Mouse (Mus musculus): ENCODE measurements around the gene Hsd17b12.

Hsd17b12 gene

DNA sequence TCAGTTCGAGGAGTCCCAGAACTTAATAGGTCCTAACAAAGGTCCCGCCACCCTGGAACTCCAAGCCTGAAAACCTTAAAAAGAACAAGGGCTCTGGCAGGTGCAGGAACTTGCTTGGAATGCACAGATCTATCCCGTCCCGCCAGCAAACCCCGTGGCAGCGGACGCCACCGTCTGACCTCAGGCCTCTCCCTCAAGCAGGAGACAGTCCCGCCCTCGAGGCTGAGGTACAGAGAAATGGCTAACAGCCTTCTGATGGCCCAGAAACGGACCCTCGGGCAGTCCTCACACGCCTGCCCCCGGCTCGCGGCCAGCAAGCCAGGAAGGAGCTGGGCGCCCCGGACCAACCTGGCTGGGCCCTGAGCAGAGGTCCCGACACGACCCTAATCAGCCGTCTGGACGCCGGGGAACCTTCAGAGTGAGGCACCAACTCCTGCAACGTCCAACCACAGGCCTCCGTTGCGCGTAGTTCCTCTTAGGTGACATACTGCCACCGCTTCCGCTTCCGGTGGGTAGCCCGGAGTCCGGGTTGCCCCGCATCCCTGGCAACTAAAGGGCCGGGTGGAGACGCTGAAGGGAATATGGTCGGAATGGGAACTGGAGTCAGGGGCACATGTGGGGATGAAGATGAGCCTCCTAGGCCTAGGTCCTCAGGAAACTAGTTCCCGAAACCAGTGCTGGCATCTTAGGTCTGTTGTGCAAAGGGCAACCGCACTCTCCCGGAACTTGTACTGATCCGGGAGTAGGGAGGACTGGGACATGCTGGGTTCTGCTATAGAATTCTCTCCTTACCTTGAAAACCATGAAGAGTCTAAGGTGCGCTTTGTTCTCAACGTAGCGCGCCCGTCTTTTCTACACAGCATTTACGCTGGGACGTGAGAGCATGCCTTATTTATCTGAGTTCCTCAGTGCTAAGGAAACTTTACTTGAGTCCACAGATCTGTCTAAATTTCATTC is 147.2 kb downstream of the Hsd17b12 start, which contains the start of gene Alkbh3:
TSS of gene Alkbh3 (minus strand) at position 473 of the 957 bp plus-strand sequence.
- DNase-seq (ENCODE audit: low read depth, low spot score): peak; percentile 93

DNA sequence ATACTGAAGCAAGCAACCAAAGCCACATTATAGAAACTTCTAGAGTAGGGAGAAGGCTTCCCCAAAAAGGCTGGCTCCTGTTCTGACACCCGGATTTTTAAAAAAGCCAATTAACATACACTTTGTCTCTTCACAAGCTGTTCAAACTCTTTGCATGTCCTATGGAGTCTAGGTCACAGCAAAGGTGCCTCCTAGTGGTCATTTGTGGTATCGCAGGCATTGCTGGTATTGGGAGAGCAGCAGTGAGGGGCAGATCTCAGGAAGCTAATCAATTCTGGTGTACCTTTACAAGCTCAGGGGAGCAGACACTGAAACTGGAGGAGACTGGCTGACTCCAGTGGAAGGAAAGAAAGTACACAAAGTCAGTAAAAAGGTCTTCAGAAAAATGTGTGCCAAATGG is 155.4 kb downstream of the Hsd17b12 start:
- peak; percentile 86 for DNase-seq (ENCODE audit: low read depth, low spot score)

- DNase-seq (ENCODE audit: low read depth, low spot score): no peak
These were observed 155.8 kb downstream of the Hsd17b12 start for GRCm38 (mm10) chr2:94001918-94002317.

DNA sequence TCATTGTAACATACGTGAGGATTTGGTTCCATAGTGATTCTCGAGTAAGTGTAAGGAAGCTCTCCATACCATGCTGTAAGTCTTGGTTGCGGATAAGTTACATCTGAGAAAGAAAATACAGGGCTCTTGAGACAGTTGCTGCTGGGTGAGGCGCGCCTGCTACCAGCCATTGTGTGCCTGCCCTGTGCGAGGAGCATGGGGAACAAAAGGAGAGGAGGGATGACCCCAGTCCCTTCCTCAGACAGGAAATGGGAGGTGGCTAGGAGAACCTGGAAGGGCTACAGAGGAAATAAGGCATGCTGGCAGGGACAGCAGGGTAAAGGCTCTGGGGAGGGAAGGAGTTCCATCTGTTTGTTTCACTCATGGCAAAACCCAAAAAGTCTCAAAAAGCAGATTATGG is 156.4 kb downstream of the Hsd17b12 start:
- no peak for DNase-seq (ENCODE audit: low read depth, low spot score)

- DNase-seq (ENCODE audit: low read depth, low spot score): no peak
These were observed 161.5 kb downstream of the Hsd17b12 start, which contains the start of gene Gm27027 for GRCm38 (mm10) chr2:93996254-93996653. Gene Gm27027, minus strand, starts transcription at chr2:93996354.

DNA sequence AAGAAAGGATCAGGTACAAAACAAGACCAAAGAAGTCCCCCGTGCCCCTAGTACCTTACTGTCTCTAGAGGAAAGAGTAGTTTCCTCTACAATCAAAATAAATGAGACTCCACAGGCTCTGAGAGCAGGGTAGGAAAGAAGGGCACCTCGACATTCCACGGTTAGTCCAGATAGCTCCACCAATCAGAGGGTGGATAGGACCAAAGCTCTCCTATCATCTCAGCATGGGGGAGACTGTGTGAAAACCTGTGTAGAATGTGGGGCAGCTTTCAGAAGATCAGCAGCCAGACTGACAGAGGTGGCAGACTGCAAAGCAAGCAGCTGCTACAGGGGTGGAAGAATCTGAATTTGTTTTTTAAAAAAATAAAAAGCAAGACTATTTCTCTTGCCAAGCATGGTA is 165.0 kb downstream of the Hsd17b12 start:
- no peak for DNase-seq (ENCODE audit: low read depth, low spot score)

DNA sequence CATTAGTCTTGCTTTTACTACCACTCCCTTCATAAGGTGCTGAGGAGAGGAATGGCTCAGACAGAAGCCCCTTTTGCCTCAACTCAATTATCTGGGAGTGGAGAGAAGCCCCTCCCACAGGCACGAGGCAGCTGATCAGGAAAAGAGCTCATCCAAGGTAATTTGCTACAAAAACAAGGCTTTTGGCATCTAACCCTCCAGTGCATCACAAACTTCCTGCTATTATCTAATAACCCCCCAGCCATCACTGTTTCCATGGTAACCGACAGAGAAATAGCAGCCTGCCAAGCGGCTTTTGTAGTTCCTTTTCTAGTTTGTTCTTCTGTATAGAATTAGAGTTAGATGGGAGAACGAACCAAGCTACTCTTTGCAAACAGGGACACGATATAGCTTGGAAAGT is 165.5 kb downstream of the Hsd17b12 start:
- DNase-seq (ENCODE audit: low read depth, low spot score): no peak

DNA sequence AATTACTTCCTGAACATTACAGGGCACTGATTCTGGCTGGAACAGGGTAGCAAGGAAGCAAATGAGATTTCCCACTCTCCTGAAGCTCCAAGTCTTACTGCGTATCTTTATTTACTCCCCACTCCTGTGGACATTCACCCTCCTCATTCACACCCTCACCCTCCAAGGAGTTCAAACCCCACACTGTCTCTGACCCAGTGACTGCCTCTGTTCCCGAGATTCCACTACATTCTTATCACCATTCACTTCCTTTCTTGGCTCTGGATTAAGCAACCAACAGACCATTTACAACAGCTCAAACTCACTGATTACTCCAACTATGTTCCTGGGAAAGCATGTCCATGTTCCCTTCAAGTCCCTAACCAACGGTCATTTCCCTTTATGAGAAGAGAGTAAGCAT is 166.4 kb downstream of the Hsd17b12 start:
- DNase-seq (ENCODE audit: low read depth, low spot score): no peak

- DNase-seq (ENCODE audit: low read depth, low spot score): no peak
These were observed 169.3 kb downstream of the Hsd17b12 start for GRCm38 (mm10) chr2:93988440-93988839.

Data from CD4-positive, CD25-positive, alpha-beta regulatory T cell, adult 2 months (primary cell).